Mouse (Mus musculus) frontal cortex, adult (tissue): ENCODE results near the gene Omg.
A peak's percentile ranks its signal among the peaks of the same experiment; 100 is the strongest.

Experiments
- ATAC-seq: cut with Nextera tagmentation; 2 replicates; pipeline ENCODE4 v1.9.2; 2017; ENCODE audit warnings: mild to moderate bottlenecking, moderate library complexity, mixed read lengths; ENCODE audit not compliant: low TSS enrichment

Omg gene

GRCm38 (mm10) chr11:79503845-79504244, at the start of gene Omg:
Gene Omg (minus strand): TSS chr11:79504084.
- peak; percentile 94 for ATAC-seq

DNA sequence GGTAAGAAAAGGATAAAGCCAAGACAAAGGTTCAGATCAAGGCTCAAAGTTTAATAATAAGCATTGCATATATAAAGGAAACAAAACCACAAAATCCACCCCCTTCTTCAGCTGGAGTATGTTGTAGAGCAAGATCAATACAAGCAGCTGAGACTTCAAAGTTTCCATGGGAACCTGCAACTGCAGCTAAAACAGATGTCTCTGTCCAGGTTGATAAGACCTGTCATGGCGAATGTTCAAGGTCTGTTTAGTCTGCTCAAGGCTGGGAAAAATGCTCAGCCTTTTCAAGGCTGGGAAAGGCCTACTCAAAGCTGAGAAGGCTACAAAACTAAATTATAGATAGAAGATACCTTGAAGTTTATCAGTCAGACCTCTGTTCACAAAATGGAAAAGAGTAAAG, 48.7 kb upstream of the Omg start:
- ATAC-seq, result no peak

- no peak for ATAC-seq
Measured at GRCm38 (mm10) chr11:79536293-79536692, 32.4 kb upstream of the Omg start.

DNA sequence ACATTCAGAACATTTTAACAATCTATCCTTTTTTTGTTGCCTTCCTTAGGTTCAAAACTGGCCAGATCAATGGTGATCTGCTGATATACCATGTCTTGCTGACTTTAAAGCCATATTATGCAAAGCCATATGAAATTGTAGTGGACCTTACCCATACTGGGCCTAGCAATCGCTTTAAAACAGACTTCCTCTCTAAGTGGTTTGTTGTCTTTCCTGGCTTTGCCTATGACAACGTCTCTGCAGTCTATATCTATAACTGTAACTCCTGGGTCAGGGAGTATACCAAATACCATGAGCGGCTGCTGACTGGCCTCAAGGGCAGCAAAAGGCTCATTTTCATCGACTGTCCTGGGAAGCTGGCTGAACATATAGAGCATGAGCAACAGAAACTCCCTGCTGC, 31.7 kb upstream of the Omg start:
- no peak for ATAC-seq

GRCm38 (mm10) chr11:79533950-79534690, 30.2 kb upstream of the Omg start:
- ATAC-seq, result no peak

GRCm38 (mm10) chr11:79533311-79533710, 29.4 kb upstream of the Omg start:
- no peak for ATAC-seq

DNA sequence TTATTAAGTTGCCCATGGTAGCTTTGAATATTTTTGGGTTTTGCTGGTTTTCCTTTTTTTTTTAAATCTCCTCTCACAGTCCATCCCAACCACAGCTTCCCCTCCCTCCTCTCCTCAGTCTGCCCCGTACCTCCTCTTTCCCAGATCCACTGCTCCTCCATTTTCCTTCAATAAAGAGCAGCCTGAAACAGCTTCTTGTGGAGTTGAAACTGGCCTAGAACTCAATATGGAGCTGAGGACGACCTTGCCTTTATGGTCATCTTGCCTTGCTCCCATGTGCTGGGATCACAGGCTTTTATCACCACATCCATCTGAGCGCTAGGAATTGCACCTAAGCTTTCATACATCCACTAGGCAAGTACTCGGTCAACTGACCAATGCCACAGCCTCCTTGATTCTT, 27.6 kb upstream of the Omg start:
- ATAC-seq, result no peak

DNA sequence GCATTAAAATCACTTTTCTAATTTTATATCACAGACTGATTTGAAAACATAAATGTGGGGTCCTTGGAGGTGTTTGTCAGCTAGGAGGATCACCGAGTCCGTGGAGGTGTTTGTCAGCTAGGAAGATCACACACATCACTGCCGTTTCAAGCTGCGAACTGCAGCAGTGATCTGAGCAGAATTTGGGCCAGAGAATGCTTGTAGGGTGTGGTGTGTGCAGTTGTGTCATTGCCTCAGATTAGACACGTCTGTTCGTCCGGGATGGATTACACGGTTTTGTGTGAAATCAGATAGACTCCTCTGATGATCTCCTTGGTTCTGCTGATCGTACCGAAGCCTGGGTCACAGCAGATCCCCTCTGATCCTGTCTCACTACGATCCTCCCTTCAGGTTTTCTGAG, 26.9 kb upstream of the Omg start:
- ATAC-seq, result peak; percentile 34; the same call in 1 of the 2 replicates

DNA sequence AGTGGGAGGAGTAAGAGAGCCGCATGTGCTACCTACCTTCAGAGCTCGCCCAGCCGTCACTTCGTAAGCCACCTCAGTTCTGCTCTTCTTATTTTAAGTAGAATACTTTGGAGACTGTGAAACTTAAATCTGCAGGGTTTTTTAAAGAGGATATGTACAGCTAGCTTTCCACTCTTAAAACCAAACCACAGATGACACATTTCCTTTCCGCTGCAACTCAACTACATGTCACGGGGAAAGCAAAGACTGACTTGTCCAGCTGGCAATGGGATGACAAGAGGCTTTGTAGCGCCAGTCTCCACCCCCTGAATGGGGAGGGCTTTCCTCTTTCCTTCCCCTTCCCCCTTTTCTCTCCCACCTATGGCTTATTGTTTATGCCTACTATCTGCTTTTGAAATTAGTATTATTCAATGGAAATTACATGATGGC, 26.5 kb upstream of the Omg start, which contains the start of the genes Evi2 and Evi2a:
TSS of gene Evi2 (minus strand) at position 257 of the 429 bp plus-strand sequence.
TSS of gene Evi2a (minus strand) at position 277 of the 429 bp plus-strand sequence.
- peak; percentile 53; the same call in 1 of the 2 replicates for ATAC-seq

DNA sequence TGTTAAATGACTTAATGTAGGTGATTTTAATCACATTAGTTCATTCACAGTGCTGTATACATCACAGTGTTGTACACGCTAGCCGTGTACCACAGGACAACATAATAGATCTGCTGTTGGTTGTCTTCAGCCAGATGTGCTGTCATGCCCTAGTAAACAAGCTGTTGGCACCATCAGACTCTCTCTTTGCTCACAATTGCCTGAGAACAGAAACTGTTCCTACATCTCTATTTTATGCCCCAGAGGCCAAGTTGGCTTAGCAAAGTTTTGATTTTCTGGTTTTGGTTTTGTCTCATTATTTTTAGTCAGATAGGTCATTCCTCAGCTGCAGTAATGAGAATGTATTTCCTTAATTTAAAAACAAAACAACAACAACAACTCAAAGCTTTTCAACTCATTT, 25.9 kb upstream of the Omg start:
- no peak for ATAC-seq

GRCm38 (mm10) chr11:79529226-79529625, 25.3 kb upstream of the Omg start:
- no peak for ATAC-seq

- ATAC-seq, result no peak
Measured at GRCm38 (mm10) chr11:79528601-79529000, 24.7 kb upstream of the Omg start.

DNA sequence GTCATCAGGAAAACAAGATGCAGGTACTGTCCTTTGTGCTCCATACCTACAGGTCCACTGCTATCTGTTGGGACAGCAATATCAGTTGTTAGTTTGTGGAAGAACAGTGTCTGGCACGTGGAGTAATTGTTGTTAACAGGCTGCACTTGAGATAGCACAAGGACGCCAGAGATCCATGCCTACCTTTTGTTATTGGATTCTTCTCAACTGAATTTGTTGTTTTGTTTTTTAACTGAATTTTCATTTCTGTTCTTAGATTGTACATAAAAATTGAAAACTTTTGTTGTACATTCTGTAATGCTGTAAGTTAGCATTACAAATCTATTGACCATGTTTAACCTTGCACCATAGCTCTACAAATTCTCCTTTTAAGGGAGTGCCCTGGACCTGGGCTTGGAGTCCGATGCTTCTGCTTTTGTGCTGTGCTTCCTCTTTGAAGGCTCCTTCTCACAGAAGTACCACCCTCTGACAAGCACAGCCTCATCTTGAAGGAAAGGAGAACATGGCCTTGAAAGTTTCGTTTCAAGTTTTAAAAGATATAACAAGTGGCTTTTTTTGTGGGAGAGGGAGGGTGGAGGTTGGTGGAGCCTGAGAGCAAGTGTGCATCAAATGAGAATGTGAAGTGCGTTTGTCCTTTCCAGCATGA, 24.0 kb upstream of the Omg start:
- no peak for ATAC-seq

DNA sequence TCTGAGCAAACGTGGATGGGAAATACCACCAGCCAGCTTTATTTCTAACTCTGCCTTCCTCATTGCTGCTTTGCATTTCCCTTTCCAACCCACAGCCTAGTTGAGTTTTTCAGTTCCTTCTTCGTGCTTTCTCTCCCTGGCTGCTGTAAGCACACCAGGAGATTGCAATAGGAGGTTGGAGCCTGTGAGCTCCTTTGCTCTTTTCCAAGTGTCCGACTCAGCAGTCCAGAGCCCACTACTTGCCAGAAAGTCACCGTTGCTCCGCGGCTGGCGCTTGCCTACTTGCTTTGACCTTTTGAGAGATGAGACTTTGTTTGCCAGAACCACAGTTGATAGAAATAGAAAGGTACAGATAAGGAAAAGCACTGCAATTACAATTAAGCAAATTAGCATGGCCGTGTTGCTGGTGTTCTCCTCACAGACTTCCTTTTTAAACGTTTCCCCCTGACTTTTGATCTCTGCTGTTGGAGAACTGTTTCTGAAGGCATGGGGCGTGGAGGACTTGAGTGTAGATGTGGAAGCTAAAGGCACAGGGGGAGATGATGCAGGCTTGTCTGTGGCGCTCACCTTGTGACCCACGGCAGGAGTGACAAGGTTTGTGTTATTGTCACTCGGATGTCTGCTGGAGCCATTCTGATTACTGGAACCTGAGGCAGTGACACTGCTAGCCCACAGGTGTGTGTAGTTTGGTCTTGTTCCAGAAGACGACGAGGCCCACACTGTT, 23.3 kb upstream of the Omg start:
- ATAC-seq, result peak; percentile 47; the same call in 1 of the 2 replicates

GRCm38 (mm10) chr11:79526549-79526948, 22.7 kb upstream of the Omg start:
- no peak for ATAC-seq

GRCm38 (mm10) chr11:79524310-79524575, 20.4 kb upstream of the Omg start:
- ATAC-seq, result no peak

DNA sequence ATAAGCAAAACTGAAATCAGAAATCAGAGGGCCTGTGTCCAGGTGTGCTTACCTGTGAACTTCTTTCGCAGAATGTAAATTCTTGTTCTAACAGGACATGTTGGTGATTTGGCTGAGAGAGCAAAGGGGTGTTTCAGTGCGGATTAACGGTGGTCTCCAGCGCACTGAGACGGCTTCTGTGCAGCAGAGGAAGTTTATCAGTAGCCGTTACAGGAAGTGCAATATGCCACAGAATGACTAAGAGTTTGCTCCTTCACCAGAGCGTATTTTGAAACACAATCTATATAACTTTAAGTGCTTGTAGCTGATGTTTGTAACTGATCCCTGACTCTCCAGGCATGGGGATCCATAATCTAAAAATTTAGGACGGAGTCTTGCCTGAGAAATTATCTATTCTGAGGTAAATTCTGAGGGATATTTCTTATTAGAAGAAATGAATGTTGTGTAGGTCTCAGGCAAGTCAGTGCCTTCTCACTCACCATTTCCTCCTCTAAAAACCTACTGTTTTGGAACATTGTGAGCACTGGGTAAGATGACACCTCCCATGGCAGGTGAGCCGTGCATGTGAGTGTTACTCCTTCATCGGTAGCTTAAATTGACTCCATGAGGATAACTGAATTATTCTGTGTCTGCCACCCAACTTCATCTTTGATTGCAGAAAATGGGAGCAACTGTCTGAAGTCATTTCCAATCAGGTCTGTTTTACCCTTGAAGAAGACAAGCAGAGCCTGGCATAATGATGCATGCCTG, 19.9 kb upstream of the Omg start, which contains the start of gene Evi2b:
TSS of gene Evi2b (minus strand) at position 203 of the 750 bp plus-strand sequence.
- ATAC-seq, result no peak

DNA sequence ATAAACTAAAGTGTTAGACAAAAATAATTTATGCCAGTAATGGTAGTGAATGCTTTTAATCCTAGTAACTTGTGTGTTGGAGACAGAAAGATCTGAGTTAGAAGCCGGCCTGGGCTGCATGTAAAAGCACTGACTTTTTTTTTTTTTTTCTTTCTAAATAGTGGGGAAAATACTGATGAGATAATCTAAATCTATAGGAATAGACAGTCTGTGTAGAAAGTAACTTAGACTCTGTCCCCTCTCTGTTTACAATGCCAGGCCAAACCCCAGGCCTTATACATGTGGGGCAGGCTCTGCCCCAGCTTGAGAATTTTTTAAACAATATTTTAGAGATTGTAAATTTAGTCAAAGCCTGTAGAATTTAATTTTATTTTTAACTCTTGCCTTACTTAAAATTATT, 19.1 kb upstream of the Omg start:
- ATAC-seq, result no peak

DNA sequence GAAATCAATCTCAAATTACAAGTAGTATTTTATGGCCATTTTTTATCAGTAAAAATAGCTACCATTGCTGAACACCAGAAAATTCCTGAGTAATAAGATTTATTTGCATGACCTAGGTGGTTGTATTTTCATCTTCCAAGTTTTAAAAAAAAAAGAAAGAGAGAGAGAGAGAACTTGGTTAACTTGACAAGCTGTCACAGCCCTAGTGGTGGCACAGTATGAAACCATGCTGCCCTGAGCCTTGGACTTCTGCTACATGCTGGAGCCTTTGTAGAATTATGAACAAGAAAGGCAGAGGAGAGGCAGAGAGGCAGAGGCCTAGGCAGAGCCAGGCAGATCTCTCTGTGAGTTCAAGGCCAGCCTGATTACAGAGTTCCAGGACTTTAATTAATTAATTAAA, 18.0 kb upstream of the Omg start:
- no peak for ATAC-seq

DNA sequence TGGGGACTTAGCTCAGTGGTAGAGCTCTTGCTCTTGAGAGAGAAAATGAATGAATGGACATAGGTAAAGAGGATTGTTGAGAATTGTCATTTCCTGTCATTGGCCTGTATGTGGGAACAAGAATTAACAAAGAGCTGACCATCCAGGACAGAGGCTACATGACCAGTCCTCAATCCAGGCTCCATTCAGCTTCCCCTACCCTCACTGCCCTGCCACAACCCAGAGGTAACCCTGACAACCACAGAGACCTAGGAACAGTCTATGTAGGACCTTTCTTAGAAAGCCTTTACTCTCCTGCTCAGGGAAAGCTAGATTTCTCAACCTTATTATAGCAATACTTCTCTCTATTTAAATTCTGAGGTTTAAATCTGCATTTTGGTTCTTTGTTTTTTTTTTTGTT, 16.9 kb upstream of the Omg start:
- no peak for ATAC-seq

- ATAC-seq, result peak; percentile 95
Measured at GRCm38 (mm10) chr11:79519878-79520291, 16.0 kb upstream of the Omg start.

- ATAC-seq, result no peak
Measured at GRCm38 (mm10) chr11:79519299-79519698, 15.4 kb upstream of the Omg start.
